Mouse (Mus musculus): ENCODE results near the gene Lrrc51. TPM values are rescaled to one million over a fixed set of nuclear protein-coding genes. Genes with fewer than 3 reads are reported as not detected.

The Lrrc51 gene
- polyA plus RNA-seq, 1 experiment = 8.8 TPM

GRCm38 (mm10) chr7:101918071-101918470 lies 15.6 kb downstream of the Lrrc51 start:
- TF ChIP-seq SRF (IDR thresholded peaks at IDR 0.05; ENCODE audit: control insufficient read depth, insufficient read length, low read depth) (no peak), POLR2A (IDR thresholded peaks at IDR 0.05; ENCODE audit: insufficient read length, low read depth) (no peak), MYOD1 (IDR thresholded peaks at IDR 0.05; ENCODE audit: control insufficient read depth in 1 of 3, insufficient read length in 2 of 3, low read depth in 2 of 3) (no peak), MYOG (IDR thresholded peaks at IDR 0.05; ENCODE audit: control insufficient read depth in 1 of 3, insufficient read depth in 1 of 3, insufficient read length in 2 of 3, low read depth in 2 of 3) (no peak), REST (IDR thresholded peaks at IDR 0.05; ENCODE audit: insufficient read depth, insufficient read length) (no peak), MAX (IDR thresholded peaks at IDR 0.05; ENCODE audit: low read depth) (no peak), TCF12 (IDR thresholded peaks at IDR 0.05; ENCODE audit: insufficient read depth, poor library complexity, severe bottlenecking) (no peak), E2F4 (IDR thresholded peaks at IDR 0.05; ENCODE audit: insufficient read depth) (no peak), POLR2AphosphoS2 (IDR thresholded peaks at IDR 0.05; ENCODE audit: insufficient read length, low read depth) (no peak), TCF3 (IDR thresholded peaks at IDR 0.05; ENCODE audit: insufficient read length, low read depth) (no peak), USF1 (IDR thresholded peaks at IDR 0.05; ENCODE audit: low read depth) (no peak), CEBPB (IDR thresholded peaks at IDR 0.05; ENCODE audit: insufficient read depth, poor library complexity, severe bottlenecking) (no peak)
- Histone ChIP-seq H3ac (ENCODE audit: control insufficient read depth, insufficient read length) (no peak overlapping the region), H3K36me3 (ENCODE audit: control insufficient read depth, insufficient read depth) (peaks cover 3% of the 10 kb centered on the region), H3K79me2 (ENCODE audit: control insufficient read depth, insufficient read depth) (no peaks in the 10 kb centered on the region), H3K4me3 (no peak overlapping the region), H3K4me2 (ENCODE audit: low read depth) (no peak overlapping the region), H3K27me3 (ENCODE audit: control insufficient read depth, insufficient read depth, insufficient read length) (no peaks in the 10 kb centered on the region)

DNA sequence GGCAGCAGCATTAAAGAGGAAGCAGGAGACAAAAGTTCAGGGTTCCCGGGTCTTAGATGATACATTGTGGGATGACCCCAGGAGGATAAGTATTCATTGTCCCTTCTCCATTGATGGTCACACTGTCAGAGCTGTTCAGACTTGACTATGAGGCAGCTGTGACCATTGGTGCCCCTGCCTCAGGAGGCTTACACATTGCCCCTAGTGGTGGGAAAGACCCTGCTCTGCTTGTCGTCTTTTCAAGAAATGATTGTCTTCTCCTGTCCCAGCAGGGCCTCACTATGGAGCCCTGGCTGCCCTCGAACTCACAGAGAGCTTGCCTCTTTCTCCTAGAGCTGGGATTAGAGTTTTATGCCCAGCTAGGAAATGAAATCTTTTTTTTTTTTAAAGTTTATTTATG lies 21.7 kb downstream of the Lrrc51 start:
- Histone ChIP-seq H3K4me2 (ENCODE audit: low read depth) (no peak overlapping the region), H3K79me2 (ENCODE audit: control insufficient read depth, insufficient read depth) (peaks cover 16% of the 10 kb centered on the region), H3K4me3 (no peak overlapping the region), H3K36me3 (ENCODE audit: control insufficient read depth, insufficient read depth) (peaks cover 11% of the 10 kb centered on the region), H3ac (ENCODE audit: control insufficient read depth, insufficient read length) (no peak overlapping the region), H3K27me3 (ENCODE audit: control insufficient read depth, insufficient read depth, insufficient read length) (no peaks in the 10 kb centered on the region)
- TF ChIP-seq TCF12 (IDR thresholded peaks at IDR 0.05; ENCODE audit: insufficient read depth, poor library complexity, severe bottlenecking) (no peak), SRF (IDR thresholded peaks at IDR 0.05; ENCODE audit: control insufficient read depth, insufficient read length, low read depth) (no peak), POLR2AphosphoS2 (IDR thresholded peaks at IDR 0.05; ENCODE audit: insufficient read length, low read depth) (no peak), POLR2A (IDR thresholded peaks at IDR 0.05; ENCODE audit: insufficient read length, low read depth) (no peak), E2F4 (IDR thresholded peaks at IDR 0.05; ENCODE audit: insufficient read depth) (no peak), CEBPB (IDR thresholded peaks at IDR 0.05; ENCODE audit: insufficient read depth, poor library complexity, severe bottlenecking) (no peak), MAX (IDR thresholded peaks at IDR 0.05; ENCODE audit: low read depth) (no peak), TCF3 (IDR thresholded peaks at IDR 0.05; ENCODE audit: insufficient read length, low read depth) (no peak), USF1 (IDR thresholded peaks at IDR 0.05; ENCODE audit: low read depth) (no peak)

GRCm38 (mm10) chr7:101910138-101910537 lies 23.6 kb downstream of the Lrrc51 start:
- H3K27me3 ChIP-seq (ENCODE audit: control insufficient read depth, insufficient read depth, insufficient read length) = no peaks in the 10 kb centered on the region
- peaks cover 11% of the 10 kb centered on the region for H3K36me3 ChIP-seq (ENCODE audit: control insufficient read depth, insufficient read depth)
- H3K4me3 ChIP-seq = no peak overlapping the region
- H3K79me2 ChIP-seq (ENCODE audit: control insufficient read depth, insufficient read depth) = peaks cover 27% of the 10 kb centered on the region
- H3ac ChIP-seq (ENCODE audit: control insufficient read depth, insufficient read length) = no peak overlapping the region
- TF ChIP-seq POLR2A (IDR thresholded peaks at IDR 0.05; ENCODE audit: insufficient read length, low read depth) = no peak
- no peak for TF ChIP-seq TCF3 (IDR thresholded peaks at IDR 0.05; ENCODE audit: insufficient read length, low read depth)
- TF ChIP-seq CEBPB (IDR thresholded peaks at IDR 0.05; ENCODE audit: insufficient read depth, poor library complexity, severe bottlenecking) = no peak
- TF ChIP-seq MAX (IDR thresholded peaks at IDR 0.05; ENCODE audit: low read depth) = no peak
- no peak for TF ChIP-seq MYOG (IDR thresholded peaks at IDR 0.05; ENCODE audit: control insufficient read depth in 1 of 3, insufficient read depth in 1 of 3, insufficient read length in 2 of 3, low read depth in 2 of 3)
- no peak for TF ChIP-seq SRF (IDR thresholded peaks at IDR 0.05; ENCODE audit: control insufficient read depth, insufficient read length, low read depth)
- H3K4me2 ChIP-seq (ENCODE audit: low read depth) = no peak overlapping the region

DNA sequence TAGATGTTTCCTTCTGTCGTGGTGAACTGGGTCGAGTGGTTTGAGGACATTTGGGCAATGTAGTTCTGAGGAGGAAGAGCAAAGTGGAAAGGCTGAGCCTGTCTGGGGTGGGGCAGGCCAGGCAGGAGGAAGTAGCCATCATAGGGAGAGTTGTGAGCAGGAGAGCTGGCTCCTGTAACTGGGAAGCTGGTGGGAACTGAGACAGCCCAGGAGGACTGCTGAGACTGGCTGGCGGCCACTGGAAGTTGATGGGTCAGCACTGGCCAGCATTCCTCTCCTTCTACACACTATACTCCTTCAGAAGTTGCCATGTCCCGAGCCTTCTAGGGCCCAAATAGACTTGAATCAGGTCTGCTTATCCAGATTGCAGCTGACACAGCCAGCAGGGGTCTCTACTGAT lies 25.3 kb downstream of the Lrrc51 start:
- Histone ChIP-seq H3ac (ENCODE audit: control insufficient read depth, insufficient read length) (no peak overlapping the region), H3K79me2 (ENCODE audit: control insufficient read depth, insufficient read depth) (peaks cover 27% of the 10 kb centered on the region), H3K4me2 (ENCODE audit: low read depth) (peak overlapping the region; percentile 34), H3K27me3 (ENCODE audit: control insufficient read depth, insufficient read depth, insufficient read length) (no peaks in the 10 kb centered on the region), H3K4me3 (no peak overlapping the region), H3K36me3 (ENCODE audit: control insufficient read depth, insufficient read depth) (peaks cover 11% of the 10 kb centered on the region)
- no peak for TF ChIP-seq CEBPB (IDR thresholded peaks at IDR 0.05; ENCODE audit: insufficient read depth, poor library complexity, severe bottlenecking)
- TF ChIP-seq MAX (IDR thresholded peaks at IDR 0.05; ENCODE audit: low read depth) = no peak
- TF ChIP-seq POLR2A (IDR thresholded peaks at IDR 0.05; ENCODE audit: insufficient read length, low read depth) = no peak
- TF ChIP-seq TCF12 (IDR thresholded peaks at IDR 0.05; ENCODE audit: insufficient read depth, poor library complexity, severe bottlenecking) = no peak
- no peak for TF ChIP-seq TCF3 (IDR thresholded peaks at IDR 0.05; ENCODE audit: insufficient read length, low read depth)

GRCm38 (mm10) chr7:101906696-101907095 lies 27.0 kb downstream of the Lrrc51 start:
- Histone ChIP-seq H3K27me3 (ENCODE audit: control insufficient read depth, insufficient read depth, insufficient read length) (no peaks in the 10 kb centered on the region), H3K79me2 (ENCODE audit: control insufficient read depth, insufficient read depth) (peaks cover 27% of the 10 kb centered on the region), H3K36me3 (ENCODE audit: control insufficient read depth, insufficient read depth) (no peaks in the 10 kb centered on the region), H3K4me3 (peak overlapping the region; percentile 93), H3ac (ENCODE audit: control insufficient read depth, insufficient read length) (peak overlapping the region; percentile 38), H3K4me2 (ENCODE audit: low read depth) (peak overlapping the region; percentile 95)
- TF ChIP-seq E2F4 (IDR thresholded peaks at IDR 0.05; ENCODE audit: insufficient read depth) (no peak), REST (IDR thresholded peaks at IDR 0.05; ENCODE audit: insufficient read depth, insufficient read length) (no peak), TCF12 (IDR thresholded peaks at IDR 0.05; ENCODE audit: insufficient read depth, poor library complexity, severe bottlenecking) (no peak), USF1 (IDR thresholded peaks at IDR 0.05; ENCODE audit: low read depth) (no peak), POLR2AphosphoS2 (IDR thresholded peaks at IDR 0.05; ENCODE audit: insufficient read length, low read depth) (no peak), MAX (IDR thresholded peaks at IDR 0.05; ENCODE audit: low read depth) (no peak)

Measured in myocyte (in vitro differentiated cells).